Mouse (Mus musculus) ES-E14 (cell line): Measurements from ENCODE around the gene Sh3d21. TPM values are rescaled to one million over a fixed set of nuclear protein-coding genes. Genes with fewer than 3 reads are reported as not detected.

Experiments
- DNase-seq: peaks from one replicate; pipeline ENCODE4 v3.0.0-alpha.2; 2013; ENCODE audit warnings: low read depth, low spot score
- H3K27ac ChIP-seq: 2 replicates; pipeline ENCODE4 v1.5.1; 2012; ENCODE audit warnings: low read depth, mild to moderate bottlenecking, low read length, moderate library complexity, mixed read lengths; ENCODE audit not compliant: poor library complexity, insufficient read depth, severe bottlenecking
- H3K36me3 ChIP-seq: 2 replicates; pipeline ENCODE4 v1.6.1; 2012; ENCODE audit warnings: mild to moderate bottlenecking, low read length, moderate library complexity, mixed read lengths; ENCODE audit not compliant: control insufficient read depth, poor library complexity, insufficient read depth, severe bottlenecking
- H3K4me1 ChIP-seq, 2 experiments: fragments of 150-350 bp in 1 of 2; sonication (generic) in 1 of 2; 2 replicates each; pipeline ENCODE4 v1.6.1; 2012; ENCODE audit warnings: low read length in 2 of 2, mild to moderate bottlenecking in 1 of 2, mixed read lengths in 1 of 2; ENCODE audit not compliant: control insufficient read depth in 2 of 2, insufficient read depth in 2 of 2, poor library complexity in 1 of 2
- H3K4me3 ChIP-seq, 2 experiments: fragments of 150-350 bp in 1 of 2; sonication (generic) in 1 of 2; 2 replicates each; pipeline ENCODE4 v1.5.1; 2012; ENCODE audit warnings: low read length in 2 of 2, low read depth in 1 of 2, mild to moderate bottlenecking in 1 of 2, mixed read lengths in 1 of 2; ENCODE audit not compliant: insufficient read depth in 1 of 2, poor library complexity in 1 of 2, severe bottlenecking in 1 of 2
- H3K9ac ChIP-seq: 2 replicates; pipeline ENCODE4 v1.6.1; 2012; ENCODE audit warnings: low read depth, mild to moderate bottlenecking, low read length, mixed read lengths; ENCODE audit not compliant: poor library complexity, insufficient read depth, severe bottlenecking
- H3K9me3 ChIP-seq: fragments of 150-350 bp; sonication (generic); 2 replicates; pipeline ENCODE4 v1.6.1; 2012; ENCODE audit warnings: low read depth, mild to moderate bottlenecking, low read length; ENCODE audit not compliant: control insufficient read depth, insufficient read depth
- CHD2 ChIP-seq: IDR thresholded peaks from 2 replicates; pipeline ENCODE4 v1.6.1; 2014; ENCODE audit warnings: mild to moderate bottlenecking, low read depth, low read length, inconsistent platforms
- HCFC1 ChIP-seq: IDR thresholded peaks from 2 replicates; pipeline ENCODE4 v1.6.1; 2012; ENCODE audit warnings: low read length, inconsistent platforms, borderline replicate concordance; ENCODE audit not compliant: insufficient read depth
- MAFK ChIP-seq: IDR thresholded peaks from 2 replicates; pipeline ENCODE4 v1.6.1; 2014; ENCODE audit warnings: mild to moderate bottlenecking, low read depth, low read length, inconsistent platforms; ENCODE audit not compliant: insufficient read depth
- ZC3H11A ChIP-seq: IDR thresholded peaks from 2 replicates; pipeline ENCODE4 v1.6.1; 2012; ENCODE audit warnings: low read depth, mild to moderate bottlenecking, inconsistent platforms, low read length, borderline replicate concordance
- ZNF384 ChIP-seq: IDR thresholded peaks from 2 replicates; pipeline ENCODE4 v1.6.1; 2012; ENCODE audit warnings: low read depth, low read length, inconsistent platforms
- in situ Hi-C, 2 experiments: fragments of 600-800 bp; cut with MboI; formaldehyde crosslinking; loops; one replicate each; pipeline ENCODE4 v1.15.1; 2025; ENCODE audit warnings: low sequenced_read_pairs in 2 of 2, inconsistent platforms in 1 of 2; ENCODE audit not compliant: unreplicated experiment in 2 of 2
- total RNA-seq: library from RNA; depleted of rRNA; stranded (reverse); fragments of 300-350 nt; gene quantifications from 2 replicates; pipeline ENCODE4 v1.2.3, GENCODE M21; 2012

Gene Sh3d21
- total RNA-seq, 1 experiment, result 2.4 TPM

- Histone ChIP-seq H3K9me3 (no peaks in the 10 kb centered on the region), H3K36me3 (no peaks in the 10 kb centered on the region), H3K4me3 (no peak overlapping the region), H3K27ac (no peak overlapping the region), H3K4me1 (peaks cover 0 to 12% of the 10 kb centered on the region in 2 experiments; a peak in 3 of 4 replicates), H3K9ac (no peak overlapping the region)
- TF ChIP-seq ZC3H11A, result no peak
- TF ChIP-seq MAFK, result no peak
- TF ChIP-seq CHD2, result no peak
- no peak for TF ChIP-seq HCFC1
- TF ChIP-seq ZNF384, result no peak
- in situ Hi-C loops, result no loop called here
- DNase-seq, result no peak
Measured at GRCm38 (mm10) chr4:126159455-126159854, 3.8 kb downstream of the Sh3d21 start.

- Histone ChIP-seq H3K27ac (no peak overlapping the region), H3K4me1 (peaks cover 0 to 9% of the 10 kb centered on the region in 2 experiments; a peak in 2 of 4 replicates), H3K4me3 (no peak overlapping the region), H3K9ac (no peak overlapping the region), H3K9me3 (no peaks in the 10 kb centered on the region), H3K36me3 (no peaks in the 10 kb centered on the region; the same call in 1 of the 2 replicates)
- TF ChIP-seq ZNF384 (no peak), ZC3H11A (no peak), CHD2 (no peak), MAFK (no peak), HCFC1 (no peak)
- in situ Hi-C loops, result no loop called here
- DNase-seq, result no peak
Measured at GRCm38 (mm10) chr4:126157562-126157961, 5.7 kb downstream of the Sh3d21 start.

- TF ChIP-seq HCFC1 (no peak), ZC3H11A (peak; percentile 7; the same call in 1 of the 2 replicates)
- Histone ChIP-seq H3K4me1 (peaks cover 0 to 7% of the 10 kb centered on the region in 2 experiments; a peak in 1 of 4 replicates), H3K4me3 (no peak overlapping the region), H3K9me3 (no peaks in the 10 kb centered on the region), H3K36me3 (no peaks in the 10 kb centered on the region; the same call in 1 of the 2 replicates), H3K27ac (no peak overlapping the region), H3K9ac (no peak overlapping the region)
- in situ Hi-C loops, result no loop called here
- peak; percentile 76 for DNase-seq
Measured at GRCm38 (mm10) chr4:126156617-126157016, 6.7 kb downstream of the Sh3d21 start.

GRCm38 (mm10) chr4:126155869-126156268 lies 7.4 kb downstream of the Sh3d21 start:
- peaks cover 2 to 11% of the 10 kb centered on the region in 2 experiments; a peak in 3 of 4 replicates for H3K4me1 ChIP-seq
- no peaks in the 10 kb centered on the region; the same call in 1 of the 2 replicates for H3K36me3 ChIP-seq
- no peaks in the 10 kb centered on the region for H3K9me3 ChIP-seq
- no peak overlapping the region for H3K4me3 ChIP-seq
- TF ChIP-seq MAFK, result no peak
- TF ChIP-seq HCFC1, result no peak
- TF ChIP-seq CHD2, result no peak
- TF ChIP-seq ZC3H11A, result no peak
- no peak for TF ChIP-seq ZNF384
- H3K9ac ChIP-seq, result no peak overlapping the region
- no peak for DNase-seq
- no peak overlapping the region for H3K27ac ChIP-seq
- in situ Hi-C loops, result no loop called here

GRCm38 (mm10) chr4:126155183-126155582 lies 8.1 kb downstream of the Sh3d21 start:
- TF ChIP-seq MAFK, result no peak
- no peak for TF ChIP-seq ZNF384
- no peak for TF ChIP-seq CHD2
- TF ChIP-seq ZC3H11A, result no peak
- TF ChIP-seq HCFC1, result no peak
- Histone ChIP-seq H3K9ac (no peak overlapping the region), H3K9me3 (no peaks in the 10 kb centered on the region), H3K4me1 (peaks cover 2 to 16% of the 10 kb centered on the region in 2 experiments; a peak in 3 of 4 replicates), H3K4me3 (no peak overlapping the region), H3K27ac (no peak overlapping the region), H3K36me3 (no peaks in the 10 kb centered on the region; the same call in 1 of the 2 replicates)
- in situ Hi-C loops, result no loop called here
- DNase-seq, result no peak
